Mouse (Mus musculus) stomach, postnatal 0 days (tissue): ENCODE measurements around the gene Slc47a2. TPM values are rescaled to one million over a fixed set of nuclear protein-coding genes. Genes with fewer than 3 reads are reported as not detected.
A peak's percentile ranks its signal among the peaks of the same experiment; 100 is the strongest.

Experiments
- ATAC-seq: fragments of 200-750 bp; cut with Nextera tagmentation; 2 replicates; pipeline ENCODE4 v1.8.0; 2017; ENCODE audit not compliant: low FRiP score, low TSS enrichment
- DNase-seq: peaks from one replicate; pipeline ENCODE4 v3.0.0-alpha.2; 2016; ENCODE audit warnings: low spot score
- H3K27ac ChIP-seq: fragments of 300-500 bp; sonication (generic); replicated peaks from 2 replicates; pipeline ENCODE4 v1.5.1; 2014; ENCODE audit warnings: mild to moderate bottlenecking, control low read depth
- H3K27me3 ChIP-seq: fragments of 300-500 bp; sonication (generic); 2 replicates; pipeline ENCODE4 v1.6.1; 2014; ENCODE audit warnings: low read length; ENCODE audit not compliant: control insufficient read depth, insufficient read depth
- H3K36me3 ChIP-seq: fragments of 300-500 bp; sonication (generic); 2 replicates; pipeline ENCODE4 v1.6.1; 2014; ENCODE audit warnings: low read length, mixed read lengths; ENCODE audit not compliant: control insufficient read depth, insufficient read depth
- H3K4me1 ChIP-seq: fragments of 300-500 bp; sonication (generic); replicated peaks from 2 replicates; pipeline ENCODE4 v1.6.1; 2014; ENCODE audit warnings: antibody characterized with exemption; ENCODE audit not compliant: control insufficient read depth, insufficient read depth
- H3K4me2 ChIP-seq: fragments of 300-500 bp; sonication (generic); replicated peaks from 2 replicates; pipeline ENCODE4 v1.6.1; 2014; ENCODE audit warnings: low read depth, mild to moderate bottlenecking, control low read depth, moderate library complexity
- H3K4me3 ChIP-seq: fragments of 300-500 bp; sonication (generic); 2 replicates; pipeline ENCODE4 v1.5.1; 2014; ENCODE audit warnings: low read depth, low read length, control low read depth
- H3K9ac ChIP-seq: fragments of 300-500 bp; sonication (generic); 2 replicates; pipeline ENCODE4 v1.6.1; 2014; ENCODE audit warnings: mild to moderate bottlenecking, low read length, control low read depth, mixed read lengths
- H3K9me3 ChIP-seq: fragments of 300-500 bp; sonication (generic); 2 replicates; pipeline ENCODE4 v1.6.1; 2016; ENCODE audit warnings: low read length; ENCODE audit not compliant: control insufficient read depth
- CTCF ChIP-seq: IDR thresholded peaks from 2 replicates; pipeline ENCODE4 v1.5.1; 2016; ENCODE audit warnings: antibody characterized with exemption, low read depth, mild to moderate bottlenecking, moderate library complexity
- EP300 ChIP-seq: optimal IDR thresholded peaks from 2 replicates; pipeline ENCODE3; 2016; ENCODE audit warnings: antibody characterized with exemption
- WGBS: fragments of 180-500 bp; shearing (Covaris S2); extraction: QIAGEN DNeasy Blood & Tissue Kit; methylation state at CpG from one replicate; pipeline ENCODE4 v1.1.7; 2014; 5-methylcytosine and 5-hydroxymethylcytosine counted together
- polyA plus RNA-seq: library from polyadenylated mRNA; unstranded; fragments of >200 nt; fragmentation: Nextera tagmentation; extraction: Ambion mirVana; gene quantifications from 2 replicates; pipeline ENCODE4 v1.2.1, GENCODE M21; 2015

The Slc47a2 gene
- polyA plus RNA-seq, 1 experiment from 2014 or later, result 0.29 TPM

DNA sequence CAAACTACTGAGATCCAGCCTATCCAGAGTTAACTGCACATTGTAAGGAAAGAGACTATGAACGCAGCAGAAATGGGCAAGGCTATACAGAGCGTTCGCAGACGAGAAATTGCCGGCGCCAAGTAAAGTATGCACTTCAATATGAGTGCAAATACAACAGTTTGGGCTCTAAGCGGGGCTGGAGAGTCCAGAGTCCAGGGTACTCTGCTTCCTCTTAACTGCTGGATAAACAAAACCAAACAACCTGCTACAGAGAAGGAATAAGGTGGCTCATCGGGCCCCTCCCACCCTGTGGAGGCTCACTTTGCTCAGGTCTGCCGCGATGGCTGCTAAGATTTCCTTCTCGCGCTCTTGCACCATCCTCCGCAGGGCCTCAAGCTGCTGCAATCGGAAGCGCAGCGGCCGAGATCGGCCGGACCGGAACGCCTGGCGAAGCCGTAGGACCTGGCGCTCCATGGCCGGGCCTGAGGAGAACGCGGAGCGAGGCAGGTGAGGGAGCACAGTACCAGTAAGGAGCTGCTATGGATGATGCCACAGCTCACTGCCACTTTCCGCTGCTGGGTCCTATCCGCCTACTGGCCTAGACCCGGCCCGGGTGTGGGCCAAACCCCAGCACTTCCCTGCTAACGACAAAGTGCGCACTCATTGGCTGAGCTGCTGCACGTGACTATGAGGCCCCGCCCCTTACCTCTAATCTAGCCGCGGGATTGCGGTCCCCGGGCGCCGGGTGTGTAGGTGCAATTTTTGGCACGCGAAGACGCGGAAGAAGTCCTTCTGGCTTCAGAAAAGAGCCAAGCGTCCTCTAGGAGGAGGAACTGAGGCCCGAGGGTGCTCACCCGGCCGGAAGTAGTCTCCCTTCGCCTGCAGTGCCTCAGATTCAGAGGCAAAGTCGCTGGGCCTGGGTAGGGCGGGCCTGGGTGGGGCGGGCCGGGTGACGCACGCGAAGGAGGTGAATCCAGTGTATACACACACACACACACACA is 75.8 kb downstream of the Slc47a2 start, which contains the start of gene Aldh3a2:
TSS of gene Aldh3a2 (minus strand) at position 914 of the 983 bp plus-strand sequence.
- no peaks in the 10 kb centered on the region for H3K27me3 ChIP-seq
- peaks cover 5% of the 10 kb centered on the region; the same call in 1 of the 2 replicates for H3K36me3 ChIP-seq
- under 1% methylated on average over 57 of the region's 58 CpGs for WGBS
- H3K9me3 ChIP-seq, result no peaks in the 10 kb centered on the region
- peak within 1 kb of the TSS; percentile 81 for H3K9ac ChIP-seq
- peak within 1 kb of the TSS; percentile 61 for H3K4me2 ChIP-seq
- TF ChIP-seq EP300, result no peak
- peak; percentile 25; the same call in 1 of the 2 replicates for TF ChIP-seq CTCF
- peak within 1 kb of the TSS; percentile 69 for H3K4me3 ChIP-seq
- peak within 1 kb of the TSS; percentile 99 for H3K27ac ChIP-seq
- ATAC-seq (peak; percentile 97), DNase-seq (peak; percentile 97)
- H3K4me1 ChIP-seq, result no peaks in the 10 kb centered on the region; the same call in 1 of the 2 replicates

DNA sequence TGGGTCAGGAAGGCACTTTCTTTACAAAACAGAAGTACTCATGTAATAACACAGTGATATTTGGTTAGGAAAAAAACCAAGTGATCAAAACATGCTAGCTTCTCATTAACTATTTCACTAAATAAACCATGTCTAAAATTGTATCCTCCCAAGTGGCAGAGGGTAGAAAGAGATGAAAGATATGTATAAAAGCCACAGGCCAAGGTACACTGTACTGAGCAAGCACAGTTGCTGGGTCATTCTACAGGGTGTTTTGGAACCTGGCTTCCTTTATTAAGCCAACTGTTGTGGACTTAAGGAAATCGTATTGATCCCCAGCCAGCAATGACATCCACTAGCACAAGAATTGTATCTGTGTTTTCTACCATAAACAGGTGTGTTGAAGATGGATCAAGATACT is 78.8 kb downstream of the Slc47a2 start:
- H3K9ac ChIP-seq, result no peak overlapping the region
- no peak for ATAC-seq
- no peak for DNase-seq
- no peak overlapping the region for H3K4me3 ChIP-seq
- TF ChIP-seq CTCF (no peak), EP300 (no peak)
- H3K27me3 ChIP-seq, result no peaks in the 10 kb centered on the region
- H3K27ac ChIP-seq, result no peak overlapping the region
- H3K4me1 ChIP-seq, result no peaks in the 10 kb centered on the region; the same call in 1 of the 2 replicates
- no peaks in the 10 kb centered on the region for H3K9me3 ChIP-seq
- no peak overlapping the region for H3K4me2 ChIP-seq
- WGBS, result 74% methylated on average over 1 of the region's 1 CpGs
- peaks cover 15% of the 10 kb centered on the region for H3K36me3 ChIP-seq

DNA sequence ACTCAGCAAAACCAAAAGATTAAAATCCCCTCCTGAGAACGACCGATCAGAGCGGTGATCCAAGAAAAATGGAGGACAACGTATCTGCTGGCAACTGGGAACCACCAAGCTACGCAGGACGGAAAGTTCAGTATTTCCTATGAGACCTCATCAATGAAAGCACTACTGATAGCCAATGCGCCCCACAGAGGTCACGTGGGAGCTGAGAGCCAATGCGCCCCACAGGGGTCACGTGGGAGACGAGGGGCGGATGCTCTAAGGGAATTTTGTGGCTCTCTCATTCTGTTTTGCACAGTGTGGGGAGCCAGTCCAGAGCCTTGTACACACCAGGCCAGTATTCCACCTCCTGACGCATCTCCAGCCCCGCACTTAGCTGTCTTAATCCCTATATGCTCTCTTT is 80.1 kb downstream of the Slc47a2 start:
- Histone ChIP-seq H3K4me1 (no peaks in the 10 kb centered on the region; the same call in 1 of the 2 replicates), H3K36me3 (peaks cover 21% of the 10 kb centered on the region), H3K4me3 (no peak overlapping the region), H3K27me3 (no peaks in the 10 kb centered on the region), H3K9me3 (no peaks in the 10 kb centered on the region), H3K4me2 (no peak overlapping the region), H3K9ac (no peak overlapping the region), H3K27ac (no peak overlapping the region)
- WGBS, result 96% methylated on average over 14 of the region's 14 CpGs
- no peak for DNase-seq
- ATAC-seq, result no peak
- no peak for TF ChIP-seq EP300
- TF ChIP-seq CTCF, result no peak

DNA sequence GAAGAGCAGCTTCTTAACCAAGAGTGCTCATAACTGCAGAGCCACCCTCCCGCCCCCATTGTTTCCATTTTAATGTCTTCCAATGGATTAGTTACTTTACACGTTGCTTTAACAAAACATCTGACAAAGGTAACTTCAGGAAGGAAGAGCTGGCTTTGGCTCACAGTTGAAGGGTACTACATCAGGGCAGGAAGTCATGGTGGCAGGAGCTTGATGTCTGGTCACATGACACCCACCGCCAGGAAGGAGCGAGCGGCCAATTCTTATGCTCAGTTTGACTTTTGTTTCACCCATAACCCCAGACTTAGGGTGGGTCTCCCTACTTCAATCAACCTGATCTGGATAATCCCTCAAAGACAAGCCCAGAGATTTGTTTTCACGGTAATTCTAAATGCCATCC is 83.6 kb downstream of the Slc47a2 start:
- H3K36me3 ChIP-seq, result peaks cover 31% of the 10 kb centered on the region
- no peak overlapping the region for H3K9ac ChIP-seq
- H3K4me2 ChIP-seq, result no peak overlapping the region
- H3K4me1 ChIP-seq, result no peaks in the 10 kb centered on the region
- no peak overlapping the region for H3K4me3 ChIP-seq
- DNase-seq (no peak), ATAC-seq (no peak)
- H3K9me3 ChIP-seq, result no peaks in the 10 kb centered on the region
- WGBS, result 90% methylated on average over 6 of the region's 6 CpGs
- no peaks in the 10 kb centered on the region for H3K27me3 ChIP-seq
- no peak overlapping the region for H3K27ac ChIP-seq
- TF ChIP-seq EP300, result no peak
- TF ChIP-seq CTCF, result no peak

DNA sequence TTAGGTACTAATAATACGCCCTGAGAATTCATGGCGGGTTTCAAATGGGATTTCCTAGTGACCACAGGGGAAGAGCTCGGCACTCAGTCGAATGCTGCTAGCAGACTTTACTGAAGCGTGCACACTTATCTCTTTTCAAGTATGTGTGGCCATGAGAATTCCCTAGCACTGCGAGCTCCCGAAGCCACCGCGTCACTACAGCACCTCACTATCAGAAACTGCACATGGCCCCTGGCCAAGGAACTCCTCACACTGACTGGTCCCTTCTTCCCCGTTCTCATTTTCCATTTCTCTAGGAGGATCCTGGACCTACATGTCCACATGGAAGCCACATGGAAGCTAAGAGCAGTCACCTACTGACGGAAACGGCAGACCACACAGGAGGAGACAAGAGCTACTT is 89.9 kb downstream of the Slc47a2 start:
- ATAC-seq (no peak), DNase-seq (no peak)
- Histone ChIP-seq H3K9ac (no peak overlapping the region), H3K4me1 (no peaks in the 10 kb centered on the region), H3K27me3 (no peaks in the 10 kb centered on the region), H3K27ac (no peak overlapping the region), H3K4me3 (no peak overlapping the region), H3K36me3 (peaks cover 26% of the 10 kb centered on the region), H3K9me3 (no peaks in the 10 kb centered on the region), H3K4me2 (no peak overlapping the region)
- 94% methylated on average over 12 of the region's 12 CpGs for WGBS
- TF ChIP-seq CTCF, result no peak
- TF ChIP-seq EP300, result no peak

DNA sequence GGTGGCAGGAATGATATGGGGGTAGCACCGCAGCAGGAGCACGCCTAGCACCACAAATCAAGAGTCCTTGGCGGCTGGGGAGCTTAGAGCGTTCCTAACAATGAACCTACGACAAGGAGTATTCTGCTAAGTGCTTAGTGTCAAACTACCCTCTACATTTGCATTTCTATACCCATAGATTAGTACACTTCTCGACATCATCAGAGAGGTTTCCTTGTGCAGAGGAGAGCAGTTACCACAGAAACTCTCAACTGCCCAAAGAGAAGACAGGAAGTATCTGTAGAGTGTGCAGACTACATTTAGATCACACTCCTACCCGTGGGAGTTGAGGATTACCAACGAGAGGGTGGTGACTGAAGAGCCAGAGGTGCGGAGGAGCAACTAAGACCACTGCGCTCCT is 90.9 kb downstream of the Slc47a2 start:
- TF ChIP-seq EP300, result no peak
- TF ChIP-seq CTCF, result no peak
- WGBS, result 84% methylated on average over 10 of the region's 10 CpGs
- no peak overlapping the region for H3K27ac ChIP-seq
- H3K4me1 ChIP-seq, result no peaks in the 10 kb centered on the region
- DNase-seq, result no peak
- no peak for ATAC-seq
- H3K9me3 ChIP-seq, result no peaks in the 10 kb centered on the region
- H3K27me3 ChIP-seq, result no peaks in the 10 kb centered on the region
- H3K36me3 ChIP-seq, result peaks cover 25% of the 10 kb centered on the region
- H3K4me2 ChIP-seq, result no peak overlapping the region
- no peak overlapping the region for H3K4me3 ChIP-seq
- no peak overlapping the region for H3K9ac ChIP-seq

Other genes starting within 250 kb of the Slc47a2 start
- gene Tnfrsf13b, start 216.1 kb downstream of the Slc47a2 start, polyA plus RNA-seq, result 1.9 and 2.6 TPM in 2 replicates
- gene Usp22, start 167.8 kb downstream of the Slc47a2 start, polyA plus RNA-seq, result 31.9 and 35.6 TPM in 2 replicates
- 3.4 and 3.9 TPM in 2 replicates for gene Aldh3a1, start 135.3 kb downstream of the Slc47a2 start, polyA plus RNA-seq
- gene Aldh3a2, start 75.4 kb downstream of the Slc47a2 start, polyA plus RNA-seq, result 68.0 and 68.4 TPM in 2 replicates
- 1.3 and 1.4 TPM in 2 replicates for gene Slc47a1, start 35.5 kb upstream of the Slc47a2 start, polyA plus RNA-seq
- gene Rnf112, start 111.3 kb upstream of the Slc47a2 start, polyA plus RNA-seq, result 0.84 and 1.3 TPM in 2 replicates
- gene Mfap4, start 142.6 kb upstream of the Slc47a2 start, polyA plus RNA-seq, result 174 and 184 TPM in 2 replicates
- 14.5 and 15.4 TPM in 2 replicates for gene Mapk7, start 151.5 kb upstream of the Slc47a2 start, polyA plus RNA-seq
- gene B9d1, start 162.3 kb upstream of the Slc47a2 start, polyA plus RNA-seq, result 11.3 and 11.9 TPM in 2 replicates
- 15.8 and 17.8 TPM in 2 replicates for gene Epn2, start 236.8 kb upstream of the Slc47a2 start, polyA plus RNA-seq